Mouse (Mus musculus): Measurements from ENCODE around the gene Shisa5.

GRCm38 (mm10) chr9:109030312-109030711 lies 8.1 kb upstream of the Shisa5 start:
- no peak for TF ChIP-seq POLR2A (IDR thresholded peaks at IDR 0.05; ENCODE audit: borderline replicate concordance, low read depth, low read length)
- no peak for TF ChIP-seq CTCF (IDR thresholded peaks at IDR 0.05; ENCODE audit: low read depth, low read length)

Data from bone marrow macrophage, adult 2 months (primary cell).